Mouse (Mus musculus) hindbrain, embryonic 11.5 days (tissue): Measurements from ENCODE around the gene Vasp. TPM values are rescaled to one million over a fixed set of nuclear protein-coding genes. Genes with fewer than 3 reads are reported as not detected.

Experiments
- ATAC-seq: fragments of 200-750 bp; cut with Nextera tagmentation; 2 replicates; pipeline ENCODE4 v1.8.0; 2017; ENCODE audit warnings: mild to moderate bottlenecking, moderate TSS enrichment, moderate library complexity; ENCODE audit not compliant: low FRiP score
- DNase-seq: peaks from one replicate; pipeline ENCODE4 v3.0.0-alpha.2; 2015; ENCODE audit warnings: low spot score
- H3K27ac ChIP-seq: fragments of 300-500 bp; sonication (generic); 2 replicates; pipeline ENCODE4 v1.5.1; 2014; ENCODE audit warnings: mild to moderate bottlenecking, low read depth, low read length
- H3K27me3 ChIP-seq: fragments of 300-500 bp; sonication (generic); 2 replicates; pipeline ENCODE4 v1.6.1; 2014; ENCODE audit warnings: mild to moderate bottlenecking, low read length, moderate library complexity, mixed read lengths; ENCODE audit not compliant: control insufficient read depth, insufficient read depth
- H3K36me3 ChIP-seq: fragments of 300-500 bp; sonication (generic); 2 replicates; pipeline ENCODE4 v1.6.1; 2014; ENCODE audit warnings: mild to moderate bottlenecking, low read length, moderate library complexity, mixed read lengths; ENCODE audit not compliant: control insufficient read depth, insufficient read depth
- H3K4me1 ChIP-seq: fragments of 300-500 bp; sonication (generic); replicated peaks from 2 replicates; pipeline ENCODE4 v1.6.1; 2014; ENCODE audit warnings: low read length, mixed read lengths; ENCODE audit not compliant: control insufficient read depth, insufficient read depth
- H3K4me2 ChIP-seq: fragments of 300-500 bp; sonication (generic); replicated peaks from 2 replicates; pipeline ENCODE4 v1.6.1; 2014; ENCODE audit warnings: mild to moderate bottlenecking, low read depth, low read length
- H3K4me3 ChIP-seq: fragments of 300-500 bp; sonication (generic); 2 replicates; pipeline ENCODE4 v1.5.1; 2014; ENCODE audit warnings: low read depth, low read length
- H3K9ac ChIP-seq: fragments of 300-500 bp; sonication (generic); 2 replicates; pipeline ENCODE4 v1.6.1; 2014; ENCODE audit warnings: low read depth, low read length
- H3K9me3 ChIP-seq: fragments of 300-500 bp; sonication (generic); 2 replicates; pipeline ENCODE4 v1.6.1; 2016; ENCODE audit warnings: low read length; ENCODE audit not compliant: control insufficient read depth
- WGBS: fragments of 180-500 bp; shearing (Covaris S2); extraction: QIAGEN DNeasy Blood & Tissue Kit; methylation state at CpG from one replicate; pipeline ENCODE4 v1.1.7; 2014; 5-methylcytosine and 5-hydroxymethylcytosine counted together
- polyA plus RNA-seq: library from polyadenylated mRNA; unstranded; fragments of >200 nt; fragmentation: Nextera tagmentation; extraction: Ambion mirVana; gene quantifications from 2 replicates; pipeline ENCODE4 v1.2.1, GENCODE M21; 2014

Gene Vasp
- polyA plus RNA-seq, 1 experiment from 2014 or later: 29.2 TPM

- H3K9me3 ChIP-seq: no peaks in the 10 kb centered on the region
- DNase-seq (no peak), ATAC-seq (no peak)
- no peaks in the 10 kb centered on the region for H3K36me3 ChIP-seq
- H3K27ac ChIP-seq: no peak overlapping the region
- H3K4me2 ChIP-seq: no peak overlapping the region
- H3K9ac ChIP-seq: no peak overlapping the region
- no peak overlapping the region for H3K4me3 ChIP-seq
- peaks cover 61% of the 10 kb centered on the region for H3K27me3 ChIP-seq
- 15% methylated on average over 6 of the region's 6 CpGs for WGBS
- H3K4me1 ChIP-seq: peaks cover 7% of the 10 kb centered on the region; the same call in 1 of the 2 replicates
Observed at GRCm38 (mm10) chr7:19305413-19305735, 33.8 kb upstream of the Vasp start.

DNA sequence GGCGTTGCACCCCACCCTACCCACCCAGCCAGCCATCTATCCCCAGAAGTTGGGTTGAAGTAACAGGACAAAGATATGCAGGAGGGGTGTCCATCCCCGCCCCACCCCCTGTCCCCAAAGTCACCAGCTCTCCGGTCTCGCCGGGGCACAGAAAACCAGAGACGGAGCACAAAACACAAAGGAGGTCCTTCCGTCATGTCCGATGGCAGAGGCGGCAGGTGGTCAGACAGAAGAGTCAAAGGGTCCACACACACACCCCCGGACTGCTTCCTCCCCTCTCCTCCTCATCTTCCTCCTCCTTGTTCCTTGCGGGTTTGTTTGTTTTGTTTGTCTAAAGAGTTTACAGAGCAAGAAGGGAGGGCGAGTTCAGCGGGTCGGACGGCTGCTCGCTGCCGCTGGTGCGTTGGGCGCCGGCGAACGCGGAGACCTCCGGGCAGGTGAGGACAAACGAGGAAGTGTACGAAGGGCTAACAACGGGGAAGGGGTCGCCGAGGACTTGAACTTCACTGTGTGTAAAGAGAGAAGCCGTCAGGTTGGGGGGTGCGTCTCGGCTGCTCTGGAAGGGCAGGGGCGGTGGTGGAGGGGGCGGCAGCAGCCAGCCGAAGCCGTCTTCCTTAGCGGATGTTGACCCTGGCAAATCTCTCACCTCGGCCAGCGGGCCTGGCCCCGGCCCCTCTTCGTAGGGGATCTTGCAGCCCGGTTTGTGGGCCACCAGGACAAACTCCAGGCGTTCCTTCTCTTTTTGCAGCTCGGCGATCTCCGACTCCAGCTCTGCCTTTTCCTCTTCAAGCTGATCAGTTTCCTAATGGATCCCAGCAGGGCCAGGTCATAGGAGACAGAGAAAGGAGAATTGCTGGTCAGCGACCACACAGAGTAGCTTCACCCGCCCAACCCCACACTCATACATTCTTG is 33.1 kb upstream of the Vasp start:
- H3K4me1 ChIP-seq: peaks cover 7% of the 10 kb centered on the region; the same call in 1 of the 2 replicates
- 1% methylated on average over 48 of the region's 48 CpGs for WGBS
- ATAC-seq: no peak
- no peaks in the 10 kb centered on the region for H3K9me3 ChIP-seq
- H3K36me3 ChIP-seq: no peaks in the 10 kb centered on the region
- DNase-seq: peak; percentile 38
- no peak overlapping the region for H3K27ac ChIP-seq
- H3K4me2 ChIP-seq: peak overlapping the region; percentile 27
- peak overlapping the region; percentile 4; the same call in 1 of the 2 replicates for H3K9ac ChIP-seq
- H3K4me3 ChIP-seq: peak overlapping the region; percentile 21; the same call in 1 of the 2 replicates
- H3K27me3 ChIP-seq: peaks cover 61% of the 10 kb centered on the region

DNA sequence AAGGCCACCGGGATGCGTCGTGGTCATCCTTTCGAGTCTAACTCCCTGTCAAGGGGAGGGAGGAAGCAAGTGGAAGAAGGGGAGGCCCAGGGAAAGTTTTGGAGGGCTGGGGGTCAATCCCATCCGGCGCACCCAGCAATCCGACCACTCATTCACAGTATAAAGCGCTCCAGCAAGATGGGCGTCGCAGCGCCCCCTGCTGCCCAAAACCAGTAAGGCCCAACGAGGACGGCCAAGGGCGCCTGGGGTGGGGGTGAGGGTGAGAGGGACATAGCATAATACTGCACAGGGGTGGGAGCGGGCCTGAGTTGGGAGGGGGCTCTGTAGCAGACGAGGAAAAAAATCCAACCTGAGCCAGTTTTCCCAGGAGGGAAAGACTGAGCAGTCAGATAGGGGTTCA is 32.2 kb upstream of the Vasp start:
- H3K9ac ChIP-seq: no peak overlapping the region
- DNase-seq (peak; percentile 93), ATAC-seq (no peak)
- H3K36me3 ChIP-seq: no peaks in the 10 kb centered on the region
- no peaks in the 10 kb centered on the region for H3K9me3 ChIP-seq
- peaks cover 4% of the 10 kb centered on the region; the same call in 1 of the 2 replicates for H3K4me1 ChIP-seq
- H3K27me3 ChIP-seq: peaks cover 56% of the 10 kb centered on the region
- H3K4me3 ChIP-seq: peak overlapping the region; percentile 1; the same call in 1 of the 2 replicates
- H3K27ac ChIP-seq: no peak overlapping the region
- 3% methylated on average over 16 of the region's 16 CpGs for WGBS
- no peak overlapping the region; the same call in 1 of the 2 replicates for H3K4me2 ChIP-seq

- no peak overlapping the region for H3K27ac ChIP-seq
- peaks cover 56% of the 10 kb centered on the region for H3K27me3 ChIP-seq
- no peaks in the 10 kb centered on the region for H3K9me3 ChIP-seq
- H3K4me3 ChIP-seq: no peak overlapping the region
- 73% methylated on average over 12 of the region's 12 CpGs for WGBS
- DNase-seq (no peak), ATAC-seq (no peak)
- H3K4me1 ChIP-seq: peaks cover 4% of the 10 kb centered on the region; the same call in 1 of the 2 replicates
- H3K9ac ChIP-seq: no peak overlapping the region
- H3K4me2 ChIP-seq: no peak overlapping the region
- H3K36me3 ChIP-seq: no peaks in the 10 kb centered on the region
Observed at GRCm38 (mm10) chr7:19303046-19303305, 31.4 kb upstream of the Vasp start.

- Histone ChIP-seq H3K9ac (no peak overlapping the region), H3K9me3 (no peaks in the 10 kb centered on the region), H3K4me2 (0 out of 2 replicates have a peak overlapping the region, but pooled peaks have one; percentile 17), H3K4me3 (no peak overlapping the region), H3K27ac (no peak overlapping the region), H3K27me3 (peaks cover 56% of the 10 kb centered on the region), H3K36me3 (no peaks in the 10 kb centered on the region), H3K4me1 (peaks cover 4% of the 10 kb centered on the region; the same call in 1 of the 2 replicates)
- ATAC-seq (no peak), DNase-seq (no peak)
- WGBS: 53% methylated on average over 13 of the region's 13 CpGs
Observed at GRCm38 (mm10) chr7:19302264-19303045, 30.8 kb upstream of the Vasp start.

GRCm38 (mm10) chr7:19301461-19302263 is 30.0 kb upstream of the Vasp start:
- Histone ChIP-seq H3K9me3 (no peaks in the 10 kb centered on the region), H3K4me2 (peak overlapping the region; percentile 17), H3K27ac (no peak overlapping the region), H3K4me1 (peaks cover 4% of the 10 kb centered on the region; the same call in 1 of the 2 replicates), H3K27me3 (peaks cover 48% of the 10 kb centered on the region), H3K4me3 (0 out of 2 replicates have a peak overlapping the region, but pooled peaks have one; percentile 2), H3K36me3 (no peaks in the 10 kb centered on the region), H3K9ac (no peak overlapping the region)
- 16% methylated on average over 16 of the region's 16 CpGs for WGBS
- ATAC-seq (no peak), DNase-seq (no peak)

- Histone ChIP-seq H3K27me3 (peaks cover 39% of the 10 kb centered on the region), H3K4me1 (peaks cover 4% of the 10 kb centered on the region; the same call in 1 of the 2 replicates), H3K4me3 (peak overlapping the region; percentile 32), H3K9me3 (no peaks in the 10 kb centered on the region), H3K9ac (no peak overlapping the region), H3K4me2 (peak overlapping the region; percentile 17), H3K36me3 (no peaks in the 10 kb centered on the region), H3K27ac (no peak overlapping the region)
- DNase-seq (peak; percentile 87), ATAC-seq (peak; percentile 69)
- WGBS: under 1% methylated on average over 29 of the region's 29 CpGs
Observed at GRCm38 (mm10) chr7:19300501-19301421, 29.1 kb upstream of the Vasp start.
